Mouse (Mus musculus) cerebellum, postnatal 14 days (tissue): Measurements from ENCODE around the gene Glis2.

Experiments used
- DNase-seq, 2 experiments: peaks; one replicate each; pipeline ENCODE4 v3.0.0; 2021; ENCODE audit warnings: mixed read lengths in 2 of 2

Glis2 gene

GRCm38 (mm10) chr16:4663806-4664205, 69.3 kb downstream of the Glis2 start:
- DNase-seq, result no peak

- DNase-seq, result no peak
These were observed 71.2 kb downstream of the Glis2 start for GRCm38 (mm10) chr16:4665726-4666125.

- DNase-seq, result peak; percentile 96 to 98
These were observed 72.8 kb downstream of the Glis2 start for GRCm38 (mm10) chr16:4667190-4667808.

- no peak for DNase-seq
These were observed 75.8 kb downstream of the Glis2 start for GRCm38 (mm10) chr16:4670317-4670716.

- DNase-seq, result no peak
These were observed 79.6 kb downstream of the Glis2 start for GRCm38 (mm10) chr16:4674091-4674490.
